Mouse (Mus musculus): ENCODE results near the gene Lonp2.

Gene Lonp2

DNA sequence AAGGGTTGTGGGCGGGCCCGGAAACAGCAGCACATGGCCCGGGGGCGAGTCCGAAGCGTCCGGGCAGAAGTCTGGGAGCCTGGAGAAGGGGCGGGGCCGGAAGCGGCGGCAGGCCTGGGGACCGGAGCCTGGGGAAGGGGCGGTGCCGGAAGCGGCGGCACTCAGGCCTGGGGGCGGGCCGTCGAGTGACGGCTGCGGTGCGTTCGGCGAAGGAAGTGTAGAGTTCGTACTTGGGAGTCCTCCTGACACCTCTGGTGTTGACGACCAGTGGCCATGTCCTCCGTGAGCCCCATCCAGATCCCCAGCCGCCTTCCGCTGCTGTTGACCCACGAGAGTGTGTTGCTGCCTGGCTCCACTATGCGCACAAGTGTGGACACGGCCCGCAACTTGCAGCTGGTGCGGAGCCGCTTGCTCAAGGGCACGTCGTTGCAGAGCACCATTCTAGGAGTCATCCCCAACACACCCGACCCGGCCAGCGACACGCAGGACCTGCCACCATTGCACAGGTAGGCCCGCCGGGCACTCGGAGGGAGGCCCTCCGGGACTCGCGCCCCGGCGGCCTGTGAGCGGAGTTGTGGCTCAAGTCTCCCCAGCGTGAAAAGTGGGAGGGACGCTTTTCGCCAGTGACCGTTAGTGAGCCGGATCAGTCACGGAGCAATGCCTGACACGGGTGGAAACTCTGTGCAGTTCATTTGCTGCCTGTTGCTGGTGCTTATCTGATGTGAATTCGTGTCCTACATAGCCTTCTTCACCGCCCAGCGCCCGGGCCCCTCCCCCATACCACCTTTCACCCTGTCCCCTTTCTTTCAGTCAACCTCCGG, at the start of gene Lonp2:
Gene Lonp2 (plus strand): TSS at position 133 of the 821 bp plus-strand sequence.
- CTCF ChIA-PET = interaction anchor here in 1 of 4 experiments (0.6 kb wide), 1 partner anchor 1162 kb away, joined by 9 read pairs; no protein-coding TSS in a partner anchor
- POLR2A ChIA-PET = interaction anchor here in 3 of 4 experiments (0.6 to 1.1 kb wide), 5 partner anchors 104 to 1151 kb away, joined by 3 to 5 read pairs (median 3); no protein-coding TSS in a partner anchor

DNA sequence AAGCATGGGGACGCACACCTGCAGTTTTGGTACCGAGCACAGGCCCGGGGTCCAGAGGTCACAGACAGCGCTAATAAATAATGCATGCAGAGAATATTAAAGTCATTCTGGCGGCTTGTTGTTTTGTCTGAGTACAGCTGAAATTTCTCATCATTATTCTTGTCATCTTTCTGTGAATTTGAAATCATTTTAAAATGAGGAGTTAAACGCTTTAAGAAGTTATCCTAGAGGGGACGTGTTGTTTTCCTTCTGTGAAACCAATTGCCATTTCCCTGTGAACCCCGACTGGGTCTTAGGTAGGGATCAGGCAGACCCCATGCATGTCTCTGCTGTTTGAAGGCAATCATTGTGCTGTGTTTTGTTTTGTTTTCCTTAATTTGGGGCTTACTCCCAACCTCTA, 46.3 kb upstream of the Lonp2 start:
- ChIA-PET POLR2A (no interaction called here), CTCF (no interaction called here)

DNA sequence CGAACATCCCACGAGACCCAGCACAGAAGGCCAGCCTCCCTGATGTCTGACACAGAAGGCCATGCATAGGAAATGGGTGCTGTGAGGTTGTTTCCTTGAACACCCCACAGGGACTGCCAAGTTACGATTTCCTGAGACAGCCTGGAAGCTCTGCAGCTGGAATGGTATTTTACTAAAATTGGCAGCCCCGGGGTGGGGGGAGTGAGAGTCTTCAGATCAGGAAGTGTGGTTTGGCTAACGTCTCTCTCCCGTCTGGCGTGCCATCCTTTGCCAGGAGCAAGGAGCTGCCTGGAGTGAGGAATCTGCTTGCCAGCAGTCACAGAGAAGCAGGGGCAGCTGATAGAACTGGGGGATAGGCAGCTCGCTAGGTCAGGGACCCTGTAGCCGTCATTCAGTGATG, 45.8 kb upstream of the Lonp2 start:
- ChIA-PET CTCF (interaction anchor here in 1 of 4 experiments (1.1 kb wide), 1 partner anchor 878 kb away, joined by 3 read pairs; the partner anchor contains the start of gene Neto2), POLR2A (no interaction called here)

DNA sequence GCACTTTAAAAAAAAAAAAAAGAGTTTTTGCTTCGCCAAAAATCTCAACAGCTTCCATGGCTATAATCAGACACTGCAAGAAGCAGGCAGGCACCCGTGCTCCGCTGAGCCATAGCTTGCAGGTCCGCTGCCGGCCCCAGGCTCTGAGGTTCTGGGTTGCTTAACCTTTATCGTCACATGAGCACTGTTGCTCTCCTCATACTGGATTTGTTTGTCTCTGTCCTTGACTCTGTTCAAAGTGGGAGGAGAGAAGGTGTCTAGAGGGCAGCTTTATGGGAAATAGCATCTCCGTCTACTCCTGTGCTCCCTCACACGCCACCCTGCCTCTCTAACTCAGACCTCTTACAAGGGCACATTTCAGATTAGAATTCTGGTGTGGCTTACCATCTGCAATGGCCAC, 45.1 kb upstream of the Lonp2 start:
- CTCF ChIA-PET = interaction anchor here in 1 of 4 experiments (0.7 to 1.1 kb wide), 2 partner anchors 135 to 879 kb away, joined by 3 read pairs; partner anchors contain the start of gene Neto2
- POLR2A ChIA-PET = no interaction called here

DNA sequence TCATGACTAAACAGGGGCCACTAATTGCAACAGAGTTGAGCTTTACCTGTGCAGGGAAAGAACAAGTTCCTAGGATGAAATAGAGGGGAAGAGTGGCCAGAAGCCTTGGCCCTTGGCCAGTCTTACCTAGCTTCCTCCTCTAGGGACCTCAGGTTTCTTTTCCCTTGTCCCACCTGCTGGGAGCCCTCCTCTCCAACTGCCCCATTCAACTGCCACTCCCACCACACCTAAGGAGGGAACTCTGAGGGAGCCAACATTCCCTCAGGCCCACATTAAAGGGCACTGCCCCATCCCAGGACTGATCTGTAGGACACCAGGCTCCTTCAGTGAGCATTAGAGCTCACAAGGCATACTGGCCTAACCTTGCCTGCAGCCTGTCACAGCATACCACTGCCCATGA, 43.4 kb upstream of the Lonp2 start, which contains the start of gene Abcc12:
Gene Abcc12 (minus strand): TSS at position 229 of the 400 bp plus-strand sequence.
- POLR2A ChIA-PET = interaction anchor here in 1 of 4 experiments (0.6 kb wide), 1 partner anchor 157 kb away, joined by 3 read pairs; no protein-coding TSS in a partner anchor
- CTCF ChIA-PET = interaction anchor here in 1 of 4 experiments (1.1 kb wide), 1 partner anchor 881 kb away, joined by 3 read pairs; no protein-coding TSS in a partner anchor

DNA sequence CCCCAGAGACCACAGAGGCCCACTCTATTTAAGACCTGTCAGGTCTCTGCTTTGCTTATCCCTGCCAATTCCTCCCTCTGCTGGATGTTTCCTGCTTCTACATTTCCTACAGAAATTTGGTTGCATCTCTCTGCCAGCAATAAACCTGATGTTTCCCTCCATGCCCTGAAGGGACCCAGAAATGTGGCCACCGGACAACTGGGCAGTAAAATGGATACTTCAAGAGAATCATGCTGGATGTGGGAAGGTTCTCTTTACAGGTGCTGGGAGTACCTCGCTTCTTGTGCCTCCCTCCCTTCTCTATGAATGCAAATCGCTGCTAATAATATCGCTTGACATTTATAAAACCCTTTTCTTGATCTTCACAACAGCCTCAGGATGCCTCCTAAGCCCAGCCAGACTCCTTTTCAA, 41.9 kb upstream of the Lonp2 start:
- CTCF ChIA-PET = no interaction called here

DNA sequence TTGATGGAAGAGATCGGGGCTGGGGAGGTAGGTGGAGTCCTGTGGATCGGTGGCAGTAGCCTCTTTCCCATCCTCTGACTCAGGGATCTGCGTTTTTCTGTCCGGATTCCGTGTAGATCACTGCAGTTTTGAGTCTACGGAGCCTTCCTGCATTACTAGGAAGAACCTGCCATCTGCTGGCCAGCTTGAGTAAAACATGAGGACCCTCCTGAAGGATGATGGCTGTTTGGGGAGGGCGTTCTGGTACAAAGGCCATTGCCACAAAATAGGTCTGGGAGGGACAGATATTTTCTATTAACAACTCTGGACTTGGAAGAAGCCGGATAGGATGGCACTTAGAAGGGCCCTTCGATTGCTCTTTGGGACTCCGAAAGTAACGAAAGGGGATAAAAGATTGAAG, 38.7 kb upstream of the Lonp2 start:
- POLR2A ChIA-PET = interaction anchor here in 3 of 4 experiments (0.6 to 1.7 kb wide), 7 partner anchors 319 to 1517 kb away, joined by 3 to 11 read pairs (median 4); partner anchors contain the start of gene Neto2 (in 2 of the 3)
- CTCF ChIA-PET = interaction anchor here (0.5 to 3.1 kb wide), 77 partner anchors 8 to 1611 kb away, joined by 3 to 76 read pairs (median 4); partner anchors contain the start of genes Neto2 (in 4 of the 4), Itfg1 (in 1 of the 4) and Phkb (in 1 of the 4)

More for the DNA sequence above, 41.9 kb upstream of the Lonp2 start:
- POLR2A ChIA-PET = no interaction called here

DNA sequence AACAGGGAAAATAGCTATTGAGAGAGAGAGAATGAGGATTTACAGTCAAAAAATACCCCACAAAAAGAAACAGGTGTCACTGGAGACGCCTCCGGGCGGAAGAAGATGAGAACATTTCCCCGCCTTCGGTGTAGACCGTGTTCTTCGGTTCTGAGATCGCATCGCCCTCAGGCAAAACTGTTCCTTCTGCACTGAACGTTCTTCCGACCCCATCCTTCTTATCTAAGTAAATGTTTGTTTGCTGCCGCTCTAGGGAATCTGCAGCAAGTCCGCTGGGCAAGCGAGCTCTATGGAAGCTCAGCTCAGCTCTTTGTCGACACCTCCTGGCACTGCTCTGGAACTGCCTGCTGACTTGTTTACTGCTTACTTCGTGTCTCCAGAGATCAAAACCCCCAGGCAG, 38.3 kb upstream of the Lonp2 start:
- POLR2A ChIA-PET = interaction anchor here in 3 of 4 experiments (0.5 to 1.7 kb wide), 9 partner anchors 218 to 1517 kb away, joined by 3 to 11 read pairs (median 3); partner anchors contain the start of gene Neto2 (in 3 of the 3)
- CTCF ChIA-PET = interaction anchor here (0.5 to 3.1 kb wide), 83 partner anchors 9 to 1611 kb away, joined by 3 to 76 read pairs (median 4); partner anchors contain the start of genes Neto2 (in 4 of the 4), Itfg1 (in 1 of the 4) and Phkb (in 1 of the 4)

DNA sequence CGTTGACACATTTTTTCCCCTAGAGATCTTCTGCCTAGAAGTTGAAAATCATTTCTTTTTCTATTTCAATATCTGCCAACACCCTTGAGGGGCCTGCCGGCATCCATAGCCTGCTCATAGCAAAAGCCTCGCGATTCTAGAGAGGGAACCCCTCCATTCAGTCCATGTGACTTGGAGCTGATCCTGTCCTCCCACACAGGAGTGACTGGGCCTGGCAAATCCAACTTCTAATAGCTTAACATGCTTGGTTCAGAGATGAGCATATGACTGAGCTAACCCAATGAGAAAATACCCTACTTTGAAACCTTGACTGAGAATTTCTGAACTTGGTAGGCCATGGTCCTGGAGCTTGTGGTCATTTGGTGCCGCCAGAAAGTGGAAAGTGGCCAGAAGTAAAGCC, 37.8 kb upstream of the Lonp2 start:
- ChIA-PET POLR2A (interaction anchor here in 3 of 4 experiments (0.5 to 1.7 kb wide), 7 partner anchors 219 to 983 kb away, joined by 3 to 11 read pairs (median 3); partner anchors contain the start of gene Neto2 (in 3 of the 3)), CTCF (interaction anchor here (0.6 to 3.1 kb wide), 60 partner anchors 8 to 1612 kb away, joined by 3 to 76 read pairs (median 4); partner anchors contain the start of genes Neto2 (in 4 of the 4), Itfg1 (in 1 of the 4) and Phkb (in 1 of the 4))

DNA sequence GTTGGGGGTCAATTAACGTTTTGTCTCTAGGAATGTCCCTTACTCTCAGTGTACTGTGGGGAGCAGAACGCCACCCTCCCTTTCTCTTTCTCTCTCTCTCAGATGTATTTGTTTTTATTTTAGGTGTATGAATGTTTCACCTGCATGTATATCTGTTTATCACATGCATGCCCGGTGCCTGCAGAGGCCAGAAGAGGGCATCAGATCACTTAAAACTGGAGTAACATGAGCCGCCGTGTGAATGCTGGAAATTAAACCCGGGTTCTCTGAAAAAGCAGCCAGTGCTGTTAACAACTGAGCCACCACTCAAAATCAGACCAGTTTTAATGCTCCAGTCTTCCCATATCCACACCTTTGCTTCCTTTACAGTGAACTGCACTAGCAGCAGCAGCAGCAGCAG, 37.2 kb upstream of the Lonp2 start:
- ChIA-PET POLR2A (interaction anchor here in 1 of 4 experiments (1.5 to 1.6 kb wide), 2 partner anchors 322 to 983 kb away, joined by 4 to 5 read pairs; no protein-coding TSS in a partner anchor), CTCF (interaction anchor here (0.6 to 3.1 kb wide), 24 partner anchors 10 to 1189 kb away, joined by 3 to 76 read pairs (median 8); partner anchors contain the start of gene Neto2 (in 3 of the 4))

DNA sequence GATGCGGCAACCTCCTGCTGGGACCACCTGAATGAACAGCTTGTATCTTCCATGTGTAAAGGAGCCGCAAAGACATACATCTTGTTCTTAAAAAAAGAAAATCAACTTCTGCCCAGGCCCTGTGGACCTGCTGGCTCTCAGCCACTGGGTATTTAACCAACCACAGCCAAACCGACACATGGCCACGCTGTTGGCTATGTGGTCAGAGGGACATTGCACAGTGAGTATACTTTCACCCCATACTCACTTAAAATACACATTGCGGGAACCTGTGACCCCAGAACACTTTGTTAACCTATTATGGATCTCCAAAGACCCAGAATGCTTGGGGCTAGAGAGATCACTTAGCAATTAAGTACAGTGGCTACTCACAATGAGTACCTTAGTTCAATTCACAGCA, 35.5 kb upstream of the Lonp2 start:
- CTCF ChIA-PET = no interaction called here
- POLR2A ChIA-PET = no interaction called here

DNA sequence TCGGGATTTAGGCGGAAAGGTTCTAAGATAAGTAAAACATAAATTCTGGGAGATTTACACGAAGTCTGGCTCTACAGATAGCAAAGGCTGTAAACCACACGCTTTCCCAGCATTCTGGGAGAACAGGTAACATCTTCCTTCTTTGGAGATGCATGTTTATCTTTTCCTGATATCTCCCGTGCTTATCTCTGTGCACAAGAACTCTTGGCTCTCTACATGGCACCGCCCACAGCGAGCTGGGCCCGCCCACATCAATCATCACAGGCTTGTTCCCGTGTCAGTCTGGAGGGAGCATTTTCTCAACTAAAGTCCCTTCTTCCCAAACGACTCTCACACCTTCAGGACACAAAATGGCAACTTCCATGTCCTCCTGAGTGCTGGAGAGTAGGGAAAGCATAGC, 30.7 kb upstream of the Lonp2 start:
- POLR2A ChIA-PET = no interaction called here
- CTCF ChIA-PET = interaction anchor here in 2 of 4 experiments (0.6 to 0.8 kb wide), 2 partner anchors 33 to 309 kb away, joined by 3 to 4 read pairs; no protein-coding TSS in a partner anchor

DNA sequence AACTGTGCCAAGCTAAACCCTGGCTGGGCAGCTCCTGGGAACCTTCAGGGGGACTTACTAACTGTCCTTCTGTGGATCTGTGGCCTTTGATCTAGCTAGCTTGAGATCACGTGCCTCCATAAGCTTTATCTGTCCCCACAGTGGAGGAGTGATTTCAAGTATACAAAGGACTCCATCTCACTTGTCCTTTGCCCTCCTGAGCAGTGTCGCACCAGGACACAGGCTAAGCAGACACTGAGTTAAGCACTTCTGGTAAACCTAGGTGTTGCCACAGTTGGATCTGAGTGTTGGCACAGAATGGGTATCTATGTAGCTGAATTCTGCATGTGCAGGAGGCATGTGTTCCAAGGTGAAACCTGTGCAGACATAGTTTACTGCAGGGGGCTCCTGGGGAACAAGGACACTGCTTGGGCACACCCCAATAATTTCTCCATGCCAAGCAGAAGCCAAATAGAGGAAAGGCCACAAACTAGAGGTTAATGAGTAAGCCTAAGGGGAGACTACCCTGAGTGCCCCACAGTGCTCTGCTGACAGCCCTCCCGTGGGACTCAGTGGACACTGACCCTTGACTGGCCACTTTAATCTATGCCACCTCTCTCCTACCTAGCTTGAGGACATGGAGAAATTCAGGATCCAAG, 29.6 kb upstream of the Lonp2 start:
- ChIA-PET POLR2A (interaction anchor here in 1 of 4 experiments (0.5 kb wide), 1 partner anchor 1345 kb away, joined by 3 read pairs; no protein-coding TSS in a partner anchor), CTCF (interaction anchor here in 1 of 4 experiments (0.7 kb wide), 1 partner anchor 9 kb away, joined by 3 read pairs; no protein-coding TSS in a partner anchor)

DNA sequence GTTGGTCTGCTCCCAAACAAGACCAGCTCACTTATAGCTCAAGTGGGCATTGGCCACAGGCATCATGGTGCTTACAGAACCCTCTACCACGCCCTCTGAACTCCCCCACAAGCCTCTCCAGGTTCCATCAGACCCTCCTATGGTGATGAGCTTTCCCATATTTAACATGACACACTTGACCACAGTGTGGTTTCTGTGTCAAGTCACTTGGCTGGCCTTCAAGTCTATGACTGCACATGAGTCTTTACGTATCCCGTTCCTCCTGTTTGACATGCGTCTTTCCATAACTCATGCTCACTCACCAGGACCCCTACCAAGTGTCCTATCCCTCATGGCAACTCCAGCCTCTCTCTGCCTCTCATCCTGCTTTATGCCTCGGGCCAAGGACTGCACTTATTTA, 28.2 kb upstream of the Lonp2 start:
- ChIA-PET CTCF (interaction anchor here in 2 of 4 experiments (0.6 to 3.1 kb wide), 2 partner anchors 10 to 892 kb away, joined by 3 to 13 read pairs; no protein-coding TSS in a partner anchor), POLR2A (interaction anchor here in 1 of 4 experiments (0.6 kb wide), 1 partner anchor 228 kb away, joined by 3 read pairs; no protein-coding TSS in a partner anchor)

DNA sequence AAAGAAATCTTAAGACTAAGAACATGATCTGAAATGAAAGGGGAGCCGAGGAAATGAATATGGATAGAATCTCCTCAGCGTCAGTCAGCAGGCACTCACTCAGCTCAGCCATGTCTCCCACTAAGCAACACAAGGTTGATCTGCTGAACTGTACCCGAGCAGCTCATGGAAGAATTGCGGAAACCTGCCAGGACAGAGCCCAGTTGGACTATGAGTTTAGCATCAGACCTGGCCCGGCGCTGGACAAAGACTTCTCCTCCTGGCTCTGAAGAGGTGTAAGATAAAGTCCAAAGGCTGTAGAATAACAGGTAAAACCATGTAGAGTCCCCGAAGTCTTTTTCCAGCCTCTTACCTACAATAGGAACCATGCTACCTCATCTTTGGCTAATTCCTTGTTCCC, 26.2 kb upstream of the Lonp2 start:
- CTCF ChIA-PET = interaction anchor here in 3 of 4 experiments (0.5 to 3.1 kb wide), 3 partner anchors 12 to 935 kb away, joined by 3 to 13 read pairs (median 7); no protein-coding TSS in a partner anchor
- POLR2A ChIA-PET = no interaction called here

DNA sequence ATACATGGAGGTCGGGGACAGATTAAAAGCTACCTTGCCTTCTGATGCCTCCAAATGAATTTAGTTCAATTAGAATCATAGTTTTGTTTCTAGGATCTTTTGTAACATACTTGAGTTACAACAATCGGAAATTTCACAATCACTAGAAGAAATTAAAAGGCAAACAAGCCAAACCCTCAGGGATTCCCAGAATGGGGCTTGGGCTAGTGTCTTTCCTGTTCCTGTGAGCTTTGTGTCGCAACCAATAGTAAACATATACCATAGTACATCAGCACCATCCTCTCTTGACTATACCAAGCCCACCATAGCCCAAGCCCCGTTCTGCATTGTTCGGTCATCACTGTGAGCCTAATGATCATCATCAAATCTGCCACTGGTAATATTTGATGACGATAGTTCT, 24.5 kb upstream of the Lonp2 start:
- ChIA-PET POLR2A (no interaction called here), CTCF (no interaction called here)

DNA sequence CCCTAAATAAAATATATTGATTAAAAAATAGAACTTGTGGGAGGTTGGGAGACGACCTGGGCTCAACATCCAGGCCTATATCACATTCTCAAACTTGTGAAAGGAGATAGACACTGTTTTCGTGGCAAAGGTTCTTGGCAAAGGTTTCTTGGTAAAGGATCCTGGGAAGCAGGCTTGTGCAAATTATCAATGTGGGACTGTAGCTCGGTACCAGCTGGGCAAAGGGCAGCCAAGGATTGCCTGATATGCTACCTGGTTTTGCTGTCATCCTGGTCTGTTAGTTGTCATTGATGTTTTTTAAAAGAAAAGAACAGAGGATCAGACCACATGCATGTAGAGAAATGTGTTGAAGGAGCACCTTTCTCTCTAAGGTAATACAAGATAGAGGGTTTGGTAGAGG, 23.5 kb upstream of the Lonp2 start:
- ChIA-PET POLR2A (no interaction called here), CTCF (no interaction called here)

DNA sequence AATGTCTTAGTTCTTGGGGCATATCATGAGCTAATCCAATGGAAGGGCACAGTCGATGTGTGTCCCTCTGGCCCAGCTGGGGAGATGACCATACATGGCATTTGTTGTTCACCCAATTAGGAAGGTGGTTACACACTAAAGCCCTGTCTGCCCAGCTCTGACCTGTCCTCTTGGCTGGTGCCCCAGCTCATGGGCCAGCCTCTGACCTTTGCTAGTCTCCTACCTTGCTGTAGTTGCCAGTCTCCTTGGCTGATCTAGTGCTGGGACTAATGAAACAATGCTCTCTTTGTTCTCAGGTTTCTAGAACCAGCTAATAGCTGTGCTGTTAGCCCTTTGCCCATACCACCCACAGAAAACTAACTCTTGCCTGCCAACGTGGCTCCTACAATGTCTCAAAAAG, 20.7 kb upstream of the Lonp2 start:
- CTCF ChIA-PET = interaction anchor here in 3 of 4 experiments (0.6 to 1.4 kb wide), 4 partner anchors 18 to 721 kb away, joined by 3 to 5 read pairs (median 4); no protein-coding TSS in a partner anchor
- POLR2A ChIA-PET = no interaction called here

DNA sequence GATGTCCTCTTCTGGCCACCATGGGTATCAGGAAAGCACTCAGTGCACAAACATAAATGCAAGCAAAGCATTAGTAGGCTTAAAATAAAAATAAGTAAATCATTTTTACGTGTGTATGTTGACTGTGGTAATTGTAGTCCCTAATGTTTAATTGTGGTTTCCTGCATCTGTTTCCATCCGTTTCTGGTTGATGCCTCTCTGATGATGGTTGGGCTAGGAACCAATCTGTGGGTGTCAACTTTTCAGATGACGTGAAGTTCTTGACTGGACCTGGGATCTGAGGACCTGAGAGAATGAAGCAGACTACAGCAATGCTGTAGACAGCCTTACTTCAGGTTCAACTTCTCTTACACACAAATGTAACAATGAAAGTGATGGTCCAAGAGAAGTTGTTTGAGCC, 19.2 kb upstream of the Lonp2 start:
- ChIA-PET CTCF (no interaction called here), POLR2A (no interaction called here)

Measured in embryonic stem cell, embryonic (primary cell).